Mouse (Mus musculus): ENCODE results near the gene Adgrf1. TPM values are rescaled to one million over a fixed set of nuclear protein-coding genes. Genes with fewer than 3 reads are reported as not detected.

Adgrf1 gene
- polyA plus RNA-seq, 1 experiment from 2014 or later, result 0.10 TPM

DNA sequence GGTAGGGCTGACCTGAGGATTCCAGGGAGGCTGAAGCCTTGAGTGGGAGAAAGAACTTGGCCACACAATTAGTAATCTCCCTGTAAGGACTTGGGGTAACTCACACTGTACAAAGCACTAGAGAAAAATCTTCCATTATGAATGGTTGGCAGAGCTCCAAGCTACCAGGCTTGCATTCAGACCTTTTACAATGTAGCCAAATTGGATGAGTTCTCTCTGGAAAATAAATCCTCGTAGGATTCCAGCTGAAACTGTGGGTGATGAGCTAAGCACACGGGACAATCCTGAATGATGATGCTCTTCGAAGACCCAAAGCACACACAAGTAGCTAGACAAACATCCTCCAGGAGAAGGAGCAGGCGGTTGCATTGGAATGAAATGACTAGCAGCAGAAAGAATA lies 7.1 kb downstream of the Adgrf1 start:
- no peak overlapping the region for H3K27ac ChIP-seq
- no peaks in the 10 kb centered on the region for H3K9me3 ChIP-seq
- no peaks in the 10 kb centered on the region for H3K36me3 ChIP-seq
- no peak overlapping the region for H3K4me3 ChIP-seq
- WGBS, result 80% methylated on average over 4 of the region's 4 CpGs
- no peaks in the 10 kb centered on the region for H3K27me3 ChIP-seq (ENCODE audit: insufficient read depth, poor library complexity, severe bottlenecking)
- H3K4me1 ChIP-seq, result no peaks in the 10 kb centered on the region
- DNase-seq (ENCODE audit: low spot score), result no peak

- no peaks in the 10 kb centered on the region for H3K4me1 ChIP-seq
- 81% methylated on average over 7 of the region's 7 CpGs for WGBS
- H3K9me3 ChIP-seq, result no peaks in the 10 kb centered on the region
- DNase-seq (ENCODE audit: low spot score), result no peak
- no peaks in the 10 kb centered on the region for H3K27me3 ChIP-seq (ENCODE audit: insufficient read depth, poor library complexity, severe bottlenecking)
- H3K4me3 ChIP-seq, result no peak overlapping the region
- no peak overlapping the region for H3K27ac ChIP-seq
- no peaks in the 10 kb centered on the region for H3K36me3 ChIP-seq
Measured at GRCm38 (mm10) chr17:43279671-43280070, 9.5 kb downstream of the Adgrf1 start.

DNA sequence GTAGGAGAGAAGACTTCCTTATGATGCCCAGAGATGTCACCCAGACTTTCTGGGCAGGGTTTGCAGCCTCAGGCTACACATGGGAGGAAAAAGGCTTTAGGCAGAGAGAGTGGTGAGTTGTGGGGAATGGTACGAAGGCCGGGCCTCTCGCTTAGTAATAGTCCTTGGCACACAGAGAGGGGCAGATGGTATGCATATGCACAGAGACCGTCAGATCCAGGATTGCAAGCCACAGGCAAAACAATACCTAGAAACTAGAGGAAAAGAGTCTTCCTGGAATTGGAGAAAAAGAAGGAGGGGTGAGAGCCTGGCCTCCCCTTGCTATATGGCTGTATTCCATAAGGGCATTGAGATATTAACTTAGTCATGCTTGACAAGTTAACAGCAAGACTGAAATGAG lies 12.2 kb downstream of the Adgrf1 start:
- Histone ChIP-seq H3K4me1 (no peaks in the 10 kb centered on the region), H3K4me3 (no peak overlapping the region), H3K27ac (no peak overlapping the region), H3K9me3 (no peaks in the 10 kb centered on the region), H3K36me3 (no peaks in the 10 kb centered on the region), H3K27me3 (ENCODE audit: insufficient read depth, poor library complexity, severe bottlenecking) (no peaks in the 10 kb centered on the region)
- 85% methylated on average over 4 of the region's 4 CpGs for WGBS
- no peak for DNase-seq (ENCODE audit: low spot score)

DNA sequence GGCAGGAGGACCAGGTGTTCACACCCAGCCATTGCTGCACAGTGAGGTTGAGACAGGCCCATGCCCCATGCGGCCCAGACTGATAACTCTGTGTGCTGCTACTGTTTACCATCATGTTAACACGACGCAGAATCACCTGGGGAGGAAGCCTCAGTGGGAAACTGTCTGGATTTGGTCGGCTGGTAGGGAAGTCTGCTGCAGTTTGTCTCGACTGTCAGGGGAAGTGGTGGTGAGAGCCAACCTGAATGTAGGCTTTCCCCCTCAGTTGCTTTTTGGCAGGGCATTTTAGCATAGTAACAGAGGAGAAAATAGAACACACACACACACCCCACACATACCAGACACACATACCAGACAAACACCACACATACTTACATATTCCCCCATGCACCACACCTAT lies 12.7 kb downstream of the Adgrf1 start:
- H3K4me1 ChIP-seq, result no peaks in the 10 kb centered on the region
- no peaks in the 10 kb centered on the region for H3K9me3 ChIP-seq
- H3K27me3 ChIP-seq (ENCODE audit: insufficient read depth, poor library complexity, severe bottlenecking), result no peaks in the 10 kb centered on the region
- no peak for DNase-seq (ENCODE audit: low spot score)
- H3K4me3 ChIP-seq, result no peak overlapping the region
- H3K27ac ChIP-seq, result no peak overlapping the region
- 71% methylated on average over 5 of the region's 5 CpGs for WGBS
- no peaks in the 10 kb centered on the region for H3K36me3 ChIP-seq

- Histone ChIP-seq H3K9me3 (no peaks in the 10 kb centered on the region), H3K4me1 (no peaks in the 10 kb centered on the region), H3K36me3 (no peaks in the 10 kb centered on the region), H3K27me3 (ENCODE audit: insufficient read depth, poor library complexity, severe bottlenecking) (no peaks in the 10 kb centered on the region), H3K27ac (no peak overlapping the region), H3K4me3 (no peak overlapping the region)
- 86% methylated on average over 7 of the region's 7 CpGs for WGBS
- DNase-seq (ENCODE audit: low spot score), result no peak
Measured at GRCm38 (mm10) chr17:43299515-43299914, 29.4 kb downstream of the Adgrf1 start.

- WGBS, result 53% methylated on average over 7 of the region's 7 CpGs
- peak overlapping the region; percentile 89 for H3K27ac ChIP-seq
- peaks cover 19% of the 10 kb centered on the region for H3K4me1 ChIP-seq
- peak overlapping the region; percentile 54; the same call in 1 of the 2 replicates for H3K4me3 ChIP-seq
- no peaks in the 10 kb centered on the region for H3K36me3 ChIP-seq
- no peak for DNase-seq (ENCODE audit: low spot score)
- no peaks in the 10 kb centered on the region for H3K27me3 ChIP-seq (ENCODE audit: insufficient read depth, poor library complexity, severe bottlenecking)
- no peaks in the 10 kb centered on the region for H3K9me3 ChIP-seq
Measured at GRCm38 (mm10) chr17:43325986-43326671, 56.0 kb downstream of the Adgrf1 start.

DNA sequence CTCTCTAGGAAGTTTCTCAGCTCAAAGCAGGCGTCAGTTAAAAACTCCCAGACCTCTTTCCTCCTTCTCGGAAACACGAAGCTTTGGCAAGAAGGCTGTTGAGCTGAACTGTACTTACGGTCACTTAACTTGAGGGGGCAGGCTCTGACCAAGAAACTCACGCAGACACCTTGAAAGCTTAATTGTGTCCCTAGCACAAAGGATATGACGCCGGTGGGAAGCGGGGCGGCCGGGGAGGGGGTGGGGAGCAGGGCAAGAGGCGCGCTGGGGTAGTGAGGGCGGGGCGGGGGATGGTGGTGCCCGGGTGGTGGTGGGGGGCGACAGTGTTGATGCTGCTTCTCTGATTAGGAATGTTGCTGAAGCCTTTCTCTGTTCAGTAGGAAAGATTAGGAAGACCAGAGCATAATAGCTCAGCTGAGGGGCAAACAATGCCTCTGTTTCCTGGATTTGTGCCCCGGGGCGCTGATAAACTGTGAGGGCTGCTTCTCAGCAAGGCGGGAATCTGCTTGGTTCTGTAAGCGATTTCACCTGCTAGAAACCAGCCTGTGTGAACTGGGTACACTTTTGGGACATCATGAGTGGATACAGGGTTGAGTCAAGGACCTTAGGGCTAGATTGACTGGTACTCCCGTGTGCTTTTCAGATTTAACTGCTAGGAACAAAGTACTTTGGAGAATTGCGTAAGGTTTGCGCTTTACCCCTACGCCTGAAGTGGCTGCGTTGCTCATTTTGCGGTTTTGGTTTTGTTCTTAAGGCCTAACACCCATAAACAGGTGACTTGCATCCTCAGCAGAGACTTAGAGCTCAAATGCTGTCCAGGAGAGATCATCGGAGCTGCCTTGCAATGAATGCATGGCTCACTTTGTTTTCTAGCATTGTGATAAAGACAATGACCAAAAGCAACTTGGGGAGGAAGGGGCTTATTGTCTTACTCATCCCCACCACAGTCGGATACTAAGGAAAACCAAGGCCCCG lies 56.9 kb downstream of the Adgrf1 start:
- Histone ChIP-seq H3K4me3 (peak overlapping the region; percentile 54), H3K9me3 (no peaks in the 10 kb centered on the region), H3K36me3 (no peaks in the 10 kb centered on the region), H3K27me3 (ENCODE audit: insufficient read depth, poor library complexity, severe bottlenecking) (no peaks in the 10 kb centered on the region), H3K27ac (peak overlapping the region; percentile 89), H3K4me1 (peaks cover 25% of the 10 kb centered on the region)
- 14% methylated on average over 29 of the region's 29 CpGs for WGBS
- DNase-seq (ENCODE audit: low spot score), result peak; percentile 93

DNA sequence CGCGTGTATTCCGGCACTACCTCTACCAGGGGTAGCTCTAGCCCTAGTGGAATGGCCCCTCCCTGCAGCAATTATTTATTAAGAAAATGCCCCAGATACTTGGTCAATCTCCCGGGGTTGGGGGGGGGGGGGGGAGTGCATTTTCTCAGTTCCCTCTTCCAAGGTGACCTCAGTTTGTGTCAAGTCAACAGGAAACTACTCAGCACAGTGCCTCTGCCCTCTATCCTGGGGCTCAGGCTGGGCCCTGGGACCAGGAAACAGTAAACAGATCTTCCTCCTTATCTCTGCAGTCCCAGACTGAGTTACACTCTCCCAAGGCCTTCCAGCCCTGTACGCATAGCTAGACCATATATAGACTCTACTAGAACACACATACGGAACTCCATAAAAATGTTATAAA lies 57.7 kb downstream of the Adgrf1 start:
- peak; percentile 83 for DNase-seq (ENCODE audit: low spot score)
- Histone ChIP-seq H3K27me3 (ENCODE audit: insufficient read depth, poor library complexity, severe bottlenecking) (no peaks in the 10 kb centered on the region), H3K4me3 (no peak overlapping the region), H3K4me1 (peaks cover 33% of the 10 kb centered on the region), H3K36me3 (no peaks in the 10 kb centered on the region), H3K27ac (peak overlapping the region; percentile 89), H3K9me3 (no peaks in the 10 kb centered on the region)
- whole genome bisulfite sequencing, result 46% methylated on average over 6 of the region's 6 CpGs

DNA sequence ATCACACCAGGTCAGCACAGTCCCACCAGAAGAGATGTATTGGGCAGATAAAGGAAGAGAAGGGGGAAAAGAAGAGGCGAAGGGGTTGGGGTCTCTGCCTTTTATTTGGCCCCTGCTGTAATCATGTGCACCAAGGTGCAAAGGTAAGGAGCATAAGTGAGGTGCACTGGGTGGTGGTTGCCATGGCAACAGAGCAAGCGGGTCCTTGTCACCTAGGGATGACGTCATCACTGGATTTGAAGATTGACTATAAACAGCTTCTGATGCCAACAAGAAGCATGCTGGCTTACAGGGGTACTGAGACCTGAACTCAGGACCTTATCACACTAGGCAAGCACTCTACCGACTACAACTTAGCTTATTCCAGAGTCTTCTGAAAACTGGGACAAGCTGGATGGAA lies 59.1 kb downstream of the Adgrf1 start:
- Histone ChIP-seq H3K27ac (peak overlapping the region; percentile 63; the same call in 1 of the 2 replicates), H3K9me3 (no peaks in the 10 kb centered on the region), H3K4me3 (no peak overlapping the region), H3K36me3 (no peaks in the 10 kb centered on the region), H3K27me3 (ENCODE audit: insufficient read depth, poor library complexity, severe bottlenecking) (no peaks in the 10 kb centered on the region), H3K4me1 (peaks cover 35% of the 10 kb centered on the region)
- no peak for DNase-seq (ENCODE audit: low spot score)
- WGBS, result 80% methylated on average over 4 of the region's 4 CpGs

DNA sequence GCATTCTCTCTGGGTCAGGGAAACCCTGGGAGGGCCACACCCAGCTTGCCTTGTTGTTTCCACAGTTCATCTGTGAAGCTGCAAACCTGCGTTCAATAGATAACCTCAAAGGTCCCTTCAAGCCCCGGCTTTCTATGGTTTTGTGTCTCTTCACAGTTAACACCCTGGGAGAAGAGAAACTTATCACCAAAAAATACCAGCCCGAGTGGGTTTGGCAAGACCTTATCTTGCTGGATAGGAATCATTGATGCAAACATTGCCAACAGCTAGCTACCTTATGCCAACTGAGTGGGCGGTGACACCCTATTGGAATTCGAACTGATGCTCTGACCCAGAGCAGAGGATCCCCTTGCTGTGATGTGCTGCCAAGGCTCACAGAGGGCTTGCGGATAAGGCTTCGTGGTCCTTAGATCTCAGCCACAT lies 59.6 kb downstream of the Adgrf1 start:
- WGBS, result 60% methylated on average over 7 of the region's 7 CpGs
- Histone ChIP-seq H3K27ac (peak overlapping the region; percentile 70; the same call in 1 of the 2 replicates), H3K9me3 (no peaks in the 10 kb centered on the region), H3K36me3 (no peaks in the 10 kb centered on the region), H3K4me3 (no peak overlapping the region), H3K27me3 (ENCODE audit: insufficient read depth, poor library complexity, severe bottlenecking) (no peaks in the 10 kb centered on the region), H3K4me1 (peaks cover 35% of the 10 kb centered on the region)
- peak; percentile 89 for DNase-seq (ENCODE audit: low spot score)

DNA sequence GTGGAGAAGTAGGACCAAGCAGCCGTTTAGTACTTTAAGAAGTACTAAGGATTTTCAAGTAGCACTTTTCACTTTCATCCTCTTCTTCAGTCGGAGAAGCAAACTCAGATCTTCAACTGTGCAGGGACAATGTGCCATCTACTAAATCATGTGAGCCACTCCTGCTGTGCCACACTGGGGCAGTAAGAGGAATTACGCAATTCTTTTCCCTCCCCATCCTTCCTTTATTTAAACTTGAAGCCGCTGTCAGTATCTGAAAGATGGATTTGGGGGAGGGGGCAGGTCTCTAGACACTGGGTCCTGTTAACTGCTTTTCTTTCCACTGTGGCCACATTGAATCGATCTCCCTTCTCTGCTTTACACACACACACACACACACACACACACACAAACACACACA lies 62.6 kb downstream of the Adgrf1 start:
- H3K4me3 ChIP-seq, result no peak overlapping the region
- 58% methylated on average over 5 of the region's 5 CpGs for WGBS
- H3K9me3 ChIP-seq, result no peaks in the 10 kb centered on the region
- DNase-seq (ENCODE audit: low spot score), result no peak
- H3K36me3 ChIP-seq, result no peaks in the 10 kb centered on the region
- H3K27ac ChIP-seq, result peak overlapping the region; percentile 52; the same call in 1 of the 2 replicates
- H3K4me1 ChIP-seq, result peaks cover 22% of the 10 kb centered on the region
- H3K27me3 ChIP-seq (ENCODE audit: insufficient read depth, poor library complexity, severe bottlenecking), result no peaks in the 10 kb centered on the region

DNA sequence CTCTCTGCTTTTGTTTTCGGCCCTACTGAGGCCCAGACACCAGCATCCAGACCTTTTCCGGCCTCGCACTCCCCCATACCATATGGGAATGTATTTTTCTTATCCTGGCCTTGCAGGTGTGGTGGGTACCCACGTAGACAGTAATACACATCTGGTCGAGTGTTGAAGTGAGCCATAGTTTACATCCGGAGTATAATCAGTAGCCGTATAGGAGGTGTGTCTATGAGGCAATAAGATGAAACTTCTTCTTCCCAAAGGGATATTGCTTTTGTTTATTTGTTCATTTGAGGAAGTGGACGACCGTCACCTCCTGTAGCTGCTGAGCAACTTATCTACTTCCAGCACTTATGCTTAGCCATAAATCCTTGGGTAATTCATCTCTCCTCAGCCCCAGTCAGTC lies 63.9 kb downstream of the Adgrf1 start:
- Histone ChIP-seq H3K4me1 (peaks cover 17% of the 10 kb centered on the region), H3K27ac (no peak overlapping the region), H3K4me3 (no peak overlapping the region), H3K36me3 (no peaks in the 10 kb centered on the region), H3K9me3 (no peaks in the 10 kb centered on the region), H3K27me3 (ENCODE audit: insufficient read depth, poor library complexity, severe bottlenecking) (no peaks in the 10 kb centered on the region)
- 63% methylated on average over 9 of the region's 9 CpGs for WGBS
- DNase-seq (ENCODE audit: low spot score), result no peak

GRCm38 (mm10) chr17:43337643-43338042 lies 67.5 kb downstream of the Adgrf1 start:
- Histone ChIP-seq H3K4me1 (peaks cover 4% of the 10 kb centered on the region; the same call in 1 of the 2 replicates), H3K4me3 (no peak overlapping the region), H3K27ac (no peak overlapping the region), H3K9me3 (no peaks in the 10 kb centered on the region), H3K36me3 (no peaks in the 10 kb centered on the region), H3K27me3 (ENCODE audit: insufficient read depth, poor library complexity, severe bottlenecking) (no peaks in the 10 kb centered on the region)
- 80% methylated on average over 2 of the region's 2 CpGs for WGBS
- DNase-seq (ENCODE audit: low spot score), result no peak

Data from heart, embryonic 10.5 days (tissue).